In the genomic region with DNA sequence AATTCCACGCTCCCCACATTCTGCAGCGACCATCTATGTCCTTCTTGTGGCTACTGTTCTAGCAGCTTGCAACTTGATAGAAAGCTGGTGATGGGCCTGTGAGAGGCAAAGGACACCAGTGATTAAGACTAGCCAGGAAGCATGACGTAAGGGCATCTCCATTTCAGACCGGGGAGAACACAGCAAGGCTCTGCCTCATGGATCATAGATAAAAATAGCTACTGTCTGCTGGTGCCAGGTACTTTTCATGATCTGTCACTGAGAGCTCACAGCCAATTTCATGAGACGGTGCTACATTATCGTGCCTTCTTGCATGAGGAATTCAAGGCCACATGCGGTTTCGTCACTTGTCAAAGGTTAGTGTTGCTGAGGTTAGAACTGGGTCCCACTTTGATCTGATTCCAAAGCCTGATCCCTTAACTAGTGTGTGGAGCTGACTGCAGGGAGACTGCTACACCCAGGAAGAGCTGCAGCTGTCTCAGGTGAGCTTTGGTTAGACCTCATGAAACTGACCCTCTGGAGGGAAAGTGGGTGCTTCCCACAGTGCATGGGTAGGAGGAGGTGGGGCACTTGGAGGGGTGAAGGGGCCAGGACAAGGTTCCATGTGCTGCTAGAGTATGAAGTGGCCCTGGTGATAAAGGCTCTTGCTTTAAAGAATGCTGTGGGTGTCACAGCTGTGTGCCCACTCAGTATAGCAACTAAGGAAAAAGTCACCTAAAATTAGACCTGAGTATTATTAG, we compare ENCODE assay signal across 12 mouse cellular contexts.
DNase-seq lines count a peak whose midpoint lies in the region; ATAC-seq and TF ChIP-seq lines count a peak whose summit lies in the region.
"Had no signal": no experiment of that assay in that cellular context is flagged by ENCODE, and none has a peak within 500 bp of the region (broad histone marks: within the 10 kb centered on the region; RNA-seq: fewer than 3 reads in every experiment).

No protein-coding gene starts in this region.

- 39% methylated on average over 8 of the region's 8 CpGs for WGBS in liver, adult 2 months
- 61% methylated on average over 8 of the region's 8 CpGs for WGBS in liver, embryonic 12.5 days (ENCODE audit: insufficient replicate concordance)
- 28% methylated on average over 8 of the region's 8 CpGs for WGBS in heart, embryonic 11.5 days (ENCODE audit: insufficient replicate concordance)

- H3K9me3 ChIP-seq in liver, embryonic 12.5 days (replicated peaks): no peaks in the 10 kb centered on the region
- no peaks in the 10 kb centered on the region for H3K9me3 ChIP-seq in heart, embryonic 11.5 days (replicated peaks; ENCODE audit: control insufficient read depth, low read length)
- H3K9me3 ChIP-seq: forebrain, embryonic 12.5 days; intestine, embryonic 15.5 days; limb, embryonic 12.5 days; midbrain, embryonic 12.5 days had no signal

- H3K9ac ChIP-seq in liver, adult 2 months (ENCODE audit: low read depth, low read length): no peak overlapping the region
- H3K9ac ChIP-seq in liver, embryonic 12.5 days: no peak overlapping the region
- peak overlapping the region; percentile 62 for H3K9ac ChIP-seq in heart, embryonic 11.5 days (ENCODE audit: low read depth, low read length)
- H3K9ac ChIP-seq: forebrain, embryonic 12.5 days; intestine, embryonic 15.5 days; limb, embryonic 12.5 days; midbrain, embryonic 12.5 days had no signal

- no peak overlapping the region for H3K4me2 ChIP-seq in liver, embryonic 12.5 days
- H3K4me2 ChIP-seq in heart, embryonic 11.5 days: peak overlapping the region; percentile 51
- H3K4me2 ChIP-seq: forebrain, embryonic 12.5 days; intestine, embryonic 15.5 days; limb, embryonic 12.5 days; midbrain, embryonic 12.5 days had no signal

- H3K27ac ChIP-seq in liver, adult 2 months (replicated peaks; ENCODE audit: insufficient read depth, low read depth, low read length): no peak overlapping the region
- H3K27ac ChIP-seq in liver, embryonic 12.5 days: no peak overlapping the region
- H3K27ac ChIP-seq in heart, embryonic 11.5 days (ENCODE audit: low read depth, low read length): peak overlapping the region; percentile 88
- H3K27ac ChIP-seq: forebrain, embryonic 12.5 days; intestine, embryonic 15.5 days; limb, embryonic 12.5 days; midbrain, embryonic 12.5 days had no signal

- TF ChIP-seq POLR2A in liver, adult 2 months (IDR thresholded peaks at IDR 0.05; ENCODE audit: extremely low read depth, insufficient read depth, low read length): no peak

- H3K27me3 ChIP-seq in liver, adult 2 months (ENCODE audit: control insufficient read depth, insufficient read depth, low read length): no peaks in the 10 kb centered on the region
- no peaks in the 10 kb centered on the region for H3K27me3 ChIP-seq in liver, embryonic 12.5 days (replicated peaks)
- H3K27me3 ChIP-seq in heart, embryonic 11.5 days (ENCODE audit: control insufficient read depth, insufficient read depth, low read length): no peaks in the 10 kb centered on the region
- H3K27me3 ChIP-seq: forebrain, embryonic 12.5 days; intestine, embryonic 15.5 days; limb, embryonic 12.5 days; midbrain, embryonic 12.5 days had no signal

- H3K79me2 ChIP-seq in liver, adult 2 months (ENCODE audit: control insufficient read depth, insufficient read depth, low read length): no peaks in the 10 kb centered on the region

- no peak for ATAC-seq in liver, embryonic 12.5 days
- 0 out of 2 replicates have a peak, but pooled peaks have one; percentile 52 for ATAC-seq in heart, embryonic 11.5 days (replicated peaks; ENCODE audit: insufficient number of reproducible peaks, low FRiP score, low TSS enrichment)
- ATAC-seq: intestine, embryonic 15.5 days had no signal

- no peaks in the 10 kb centered on the region for H3K4me1 ChIP-seq in liver, adult 2 months (ENCODE audit: control insufficient read depth, insufficient read depth, low read length)
- H3K4me1 ChIP-seq in liver, embryonic 12.5 days: no peaks in the 10 kb centered on the region
- H3K4me1 ChIP-seq in heart, embryonic 11.5 days (ENCODE audit: control insufficient read depth, insufficient read depth, low read length): peaks cover 24% of the 10 kb centered on the region
- H3K4me1 ChIP-seq: forebrain, embryonic 12.5 days; intestine, embryonic 15.5 days; midbrain, embryonic 12.5 days had no signal

- no peak overlapping the region for H3K4me3 ChIP-seq in liver, adult 2 months (ENCODE audit: insufficient read depth, low read depth, low read length)
- H3K4me3 ChIP-seq in liver, embryonic 12.5 days: no peak overlapping the region
- no peak overlapping the region for H3K4me3 ChIP-seq in heart, embryonic 11.5 days (ENCODE audit: low read depth, low read length)
- H3K4me3 ChIP-seq: forebrain, embryonic 12.5 days; intestine, embryonic 15.5 days; limb, embryonic 12.5 days; midbrain, embryonic 12.5 days had no signal

- DNase-seq in liver, adult 2 months (ENCODE audit: extremely low read depth, low read depth, low spot score): peak; percentile 81
- peak; percentile 64 for DNase-seq in brain, adult 2 months (ENCODE audit: low read depth, low spot score)
- peak; percentile 32 for DNase-seq in lung, postnatal 36 days
- DNase-seq in urinary bladder, postnatal 25 days (ENCODE audit: low spot score): no peak
- no peak for DNase-seq in right cerebral cortex, postnatal 4 days
- DNase-seq in spleen, postnatal 10 days (ENCODE audit: low spot score in 2 of 2): no peak

- TF ChIP-seq CTCF in liver, adult 2 months (IDR thresholded peaks at IDR 0.05; ENCODE audit: low read depth, low read length): no peak

- H3K36me3 ChIP-seq in liver, adult 2 months (ENCODE audit: control insufficient read depth, insufficient read depth, low read length): no peaks in the 10 kb centered on the region
- no peaks in the 10 kb centered on the region for H3K36me3 ChIP-seq in liver, embryonic 12.5 days
- H3K36me3 ChIP-seq in heart, embryonic 11.5 days (ENCODE audit: control insufficient read depth, insufficient read depth, low read length): no peaks in the 10 kb centered on the region
- H3K36me3 ChIP-seq: forebrain, embryonic 12.5 days; intestine, embryonic 15.5 days; limb, embryonic 12.5 days; midbrain, embryonic 12.5 days had no signal

Comparison
In these comparisons a context has a peak if more than half of its experiments do, and no peak if none do; other contexts are left out.
1. DNase-seq: peak in liver, adult 2 months (single experiment), brain, adult 2 months (single experiment) and lung, postnatal 36 days (single experiment); none in urinary bladder, postnatal 25 days (single experiment), right cerebral cortex, postnatal 4 days (single experiment) and spleen, postnatal 10 days (0 of 2).